Mouse (Mus musculus) cerebellum, adult 18-20 months (tissue): ENCODE data around the gene Mrpl55.

Source experiments
- DNase-seq, 2 experiments: peaks; one replicate each; pipeline ENCODE4 v3.0.0; 2021

Mrpl55 gene

DNA sequence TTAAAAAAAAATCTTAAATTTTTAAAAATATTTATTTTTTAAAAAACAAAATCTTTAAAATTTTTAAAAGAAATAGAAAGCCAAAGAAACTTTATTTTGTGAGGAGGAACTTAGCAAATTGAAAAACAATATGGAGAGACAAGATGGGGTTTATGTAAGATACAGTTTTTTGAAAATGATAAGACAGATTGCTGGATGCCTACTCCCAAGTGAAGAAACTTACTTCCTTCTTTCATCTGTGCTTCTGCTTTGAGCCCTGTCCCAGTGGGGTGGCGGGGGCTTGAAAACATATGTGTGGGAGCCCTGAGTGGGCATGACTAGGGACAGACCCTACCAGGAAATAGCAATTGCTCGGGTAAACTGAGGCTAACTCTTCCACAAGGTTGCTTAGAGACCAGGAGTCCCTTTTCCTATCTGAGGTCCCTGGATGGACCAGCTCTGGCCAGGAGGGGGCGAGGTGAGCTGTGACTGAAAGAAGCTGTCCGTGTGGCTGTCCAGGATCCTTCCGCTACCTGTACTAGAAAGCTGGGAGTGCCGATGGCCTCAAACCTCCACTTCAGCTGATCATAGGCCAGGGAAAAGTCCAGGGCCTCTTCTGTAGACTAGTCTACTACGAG, 28.0 kb downstream of the Mrpl55 start:
- DNase-seq = peak; percentile 70 to 73

DNA sequence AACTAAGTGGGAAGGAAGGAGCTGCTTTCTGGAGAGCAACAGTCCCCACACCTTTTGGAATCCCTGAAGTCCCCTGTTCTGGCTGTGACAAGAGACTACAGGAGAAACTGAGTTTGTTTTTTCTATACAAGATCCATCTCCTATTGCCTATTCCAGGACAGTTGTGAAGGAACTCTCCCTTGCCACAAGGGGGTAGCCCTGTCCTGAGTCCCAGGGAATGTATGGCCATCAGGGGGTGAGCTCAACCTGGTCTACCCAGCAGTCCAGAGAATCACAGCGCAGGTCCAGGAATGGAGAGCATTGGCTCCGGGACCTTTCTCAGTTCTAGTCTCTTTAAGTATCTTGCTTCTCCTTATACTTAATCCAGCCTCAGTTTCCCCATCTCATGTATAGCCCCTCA, 30.5 kb downstream of the Mrpl55 start:
- DNase-seq = no peak

- peak; percentile 84 to 86 for DNase-seq
These were observed 36.5 kb downstream of the Mrpl55 start for GRCm38 (mm10) chr11:59238525-59239427.

- DNase-seq = no peak
These were observed 37.1 kb downstream of the Mrpl55 start for GRCm38 (mm10) chr11:59239428-59239785.

DNA sequence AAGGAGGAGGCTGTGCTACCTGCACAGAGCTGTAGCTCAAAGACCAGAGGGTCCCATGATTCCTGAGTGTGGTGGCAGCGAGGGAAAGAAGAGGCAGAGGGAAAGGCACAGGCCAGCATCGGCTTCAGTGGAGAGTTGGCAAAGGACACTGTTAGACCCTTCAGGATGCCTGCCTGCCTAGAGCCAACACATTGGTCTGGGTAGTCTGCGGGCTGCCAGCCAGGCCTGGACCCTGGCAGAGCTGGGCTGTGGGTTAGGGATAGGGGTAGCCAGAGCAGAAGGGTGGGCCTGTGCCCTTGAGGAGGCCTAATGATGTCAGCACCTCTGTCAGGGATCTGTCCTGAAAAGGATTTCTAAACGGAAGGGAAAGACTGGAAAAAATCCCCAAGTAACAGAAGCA, 37.5 kb downstream of the Mrpl55 start:
- DNase-seq = no peak

DNA sequence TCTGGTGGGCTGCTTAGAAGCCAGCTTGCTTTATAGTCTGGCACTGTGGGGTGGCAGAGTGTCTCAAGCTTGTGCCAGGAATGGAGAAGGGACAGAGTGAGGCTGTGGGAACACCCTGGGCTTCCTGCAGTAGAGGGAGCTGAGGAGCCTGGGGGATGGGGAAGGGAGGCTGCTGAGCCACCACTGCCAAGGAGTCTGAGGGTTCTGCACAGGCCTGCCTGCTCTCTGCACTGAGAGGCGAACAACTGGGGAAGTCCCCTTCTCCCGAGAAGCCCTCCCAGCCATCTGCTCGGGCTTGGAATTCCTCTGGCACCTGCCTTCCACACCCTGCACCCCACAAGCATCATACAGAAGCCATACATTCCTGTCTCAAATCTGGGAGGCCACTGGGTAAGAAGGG, 39.6 kb downstream of the Mrpl55 start:
- DNase-seq = no peak

- no peak for DNase-seq
These were observed 41.6 kb downstream of the Mrpl55 start for GRCm38 (mm10) chr11:59243856-59244255.

GRCm38 (mm10) chr11:59248101-59248500, 45.8 kb downstream of the Mrpl55 start:
- DNase-seq = no peak
